8 mouse cellular contexts compared by ENCODE assay signal in genomic region chr2:157459736-157460135, GRCm38 (mm10). TPM values are rescaled to one million over a fixed set of nuclear protein-coding genes. Genes with fewer than 3 reads are reported as not detected.
DNase-seq lines count a peak whose midpoint lies in the region; ATAC-seq and TF ChIP-seq lines count a peak whose summit lies in the region.
"Had no signal": no experiment of that assay in that cellular context is flagged by ENCODE, and none has a peak within 500 bp of the region (broad histone marks: within the 10 kb centered on the region; RNA-seq: fewer than 3 reads in every experiment).

No protein-coding gene starts in this region.

- H3K27me3 ChIP-seq in liver, postnatal 0 days (ENCODE audit: insufficient read depth, low read length), result peaks cover 9% of the 10 kb centered on the region; the same call in 1 of the 2 replicates
- no peaks in the 10 kb centered on the region; the same call in 1 of the 2 replicates for H3K27me3 ChIP-seq in liver, embryonic 11.5 days (replicated peaks; ENCODE audit: control insufficient read depth, insufficient read depth, low read length)
- no peaks in the 10 kb centered on the region for H3K27me3 ChIP-seq in forebrain, embryonic 13.5 days
- H3K27me3 ChIP-seq in limb, embryonic 14.5 days (ENCODE audit: control insufficient read depth, insufficient read depth, low read length), result no peaks in the 10 kb centered on the region
- no peaks in the 10 kb centered on the region for H3K27me3 ChIP-seq in stomach, postnatal 0 days (ENCODE audit: control insufficient read depth, insufficient read depth, low read length)

- peak; percentile 31; the same call in 1 of the 2 replicates for TF ChIP-seq CTCF in liver, postnatal 0 days (IDR thresholded peaks at IDR 0.05; ENCODE audit: low read depth)
- TF ChIP-seq CTCF in stomach, postnatal 0 days (IDR thresholded peaks at IDR 0.05; ENCODE audit: low read depth), result peak; percentile 55
- TF ChIP-seq CTCF in gastrocnemius, adult 2 months (IDR thresholded peaks at IDR 0.05), result no peak; the same call in 1 of the 2 replicates

- H3K27ac ChIP-seq in liver, postnatal 0 days (ENCODE audit: low read depth), result no peak overlapping the region
- H3K27ac ChIP-seq in liver, embryonic 11.5 days (ENCODE audit: low read depth, low read length), result no peak overlapping the region
- peak overlapping the region; percentile 87 for H3K27ac ChIP-seq in forebrain, embryonic 13.5 days
- H3K27ac ChIP-seq in limb, embryonic 14.5 days (replicated peaks; ENCODE audit: low read depth, low read length), result 0 out of 2 replicates have a peak overlapping the region, but pooled peaks have one; percentile 38
- no peak overlapping the region for H3K27ac ChIP-seq in stomach, postnatal 0 days (replicated peaks)
- no peak overlapping the region for H3K27ac ChIP-seq in gastrocnemius, adult 2 months

- H3K36me3 ChIP-seq in liver, postnatal 0 days (replicated peaks; ENCODE audit: insufficient read depth, low read length), result no peaks in the 10 kb centered on the region
- H3K36me3 ChIP-seq in liver, embryonic 11.5 days (ENCODE audit: control insufficient read depth, insufficient read depth, low read length), result no peaks in the 10 kb centered on the region
- peaks cover 50% of the 10 kb centered on the region for H3K36me3 ChIP-seq in forebrain, embryonic 13.5 days (ENCODE audit: poor library complexity, severe bottlenecking)
- H3K36me3 ChIP-seq in limb, embryonic 14.5 days (ENCODE audit: control insufficient read depth, insufficient read depth, low read length), result peaks cover 67% of the 10 kb centered on the region
- H3K36me3 ChIP-seq in stomach, postnatal 0 days (ENCODE audit: control insufficient read depth, insufficient read depth, low read length), result peaks cover 18% of the 10 kb centered on the region
- H3K36me3 ChIP-seq: G1E had no signal

- no peak for ATAC-seq in liver, postnatal 0 days
- no peak for ATAC-seq in liver, embryonic 11.5 days (replicated peaks; ENCODE audit: low FRiP score)
- no peak for ATAC-seq in forebrain, embryonic 13.5 days
- ATAC-seq in limb, embryonic 14.5 days (ENCODE audit: low FRiP score, low read depth), result no peak
- ATAC-seq in stomach, postnatal 0 days (ENCODE audit: low FRiP score, low TSS enrichment), result no peak

- TF ChIP-seq EP300 in liver, postnatal 0 days (IDR thresholded peaks at IDR 0.05; ENCODE audit: low read depth), result no peak
- no peak for TF ChIP-seq EP300 in stomach, postnatal 0 days (optimal IDR thresholded peaks at IDR 0.05)

- no peaks in the 10 kb centered on the region for H3K9me3 ChIP-seq in liver, postnatal 0 days (ENCODE audit: low read length)
- H3K9me3 ChIP-seq in liver, embryonic 11.5 days (ENCODE audit: control insufficient read depth, low read length), result no peaks in the 10 kb centered on the region
- H3K9me3 ChIP-seq in forebrain, embryonic 13.5 days (replicated peaks), result no peaks in the 10 kb centered on the region
- H3K9me3 ChIP-seq in limb, embryonic 14.5 days (ENCODE audit: control insufficient read depth, low read length), result no peaks in the 10 kb centered on the region
- H3K9me3 ChIP-seq in stomach, postnatal 0 days (ENCODE audit: control insufficient read depth, low read length), result no peaks in the 10 kb centered on the region
- H3K9me3 ChIP-seq: G1E had no signal

- no peak overlapping the region for H3K4me2 ChIP-seq in liver, postnatal 0 days (ENCODE audit: low read depth, low read length)
- no peak overlapping the region for H3K4me2 ChIP-seq in liver, embryonic 11.5 days
- H3K4me2 ChIP-seq in forebrain, embryonic 13.5 days, result no peak overlapping the region
- no peak overlapping the region for H3K4me2 ChIP-seq in limb, embryonic 14.5 days (replicated peaks; ENCODE audit: low read depth, low read length, severe bottlenecking)
- H3K4me2 ChIP-seq in stomach, postnatal 0 days (replicated peaks; ENCODE audit: low read depth), result no peak overlapping the region

- intact Hi-C loops in gastrocnemius, adult 2 months (cut with DNase I), result loop anchor here (1.0 to 2.0 kb wide), 2 partner anchors 93 to 112 kb away; partner anchors contain the start of genes Blcap and Manbal

- no peak overlapping the region for H3K9ac ChIP-seq in liver, postnatal 0 days (replicated peaks)
- no peak overlapping the region for H3K9ac ChIP-seq in liver, embryonic 11.5 days (ENCODE audit: low read depth, low read length)
- H3K9ac ChIP-seq in forebrain, embryonic 13.5 days, result peak overlapping the region; percentile 47
- no peak overlapping the region for H3K9ac ChIP-seq in limb, embryonic 14.5 days (ENCODE audit: low read depth, low read length, severe bottlenecking)
- no peak overlapping the region; the same call in 1 of the 2 replicates for H3K9ac ChIP-seq in stomach, postnatal 0 days (ENCODE audit: low read length)

- peaks cover 10% of the 10 kb centered on the region; the same call in 1 of the 2 replicates for H3K4me1 ChIP-seq in liver, postnatal 0 days (ENCODE audit: insufficient read depth)
- H3K4me1 ChIP-seq in liver, embryonic 11.5 days (replicated peaks; ENCODE audit: control insufficient read depth, insufficient read depth, low read length), result peaks cover 35% of the 10 kb centered on the region
- H3K4me1 ChIP-seq in forebrain, embryonic 13.5 days, result peaks cover 78% of the 10 kb centered on the region
- H3K4me1 ChIP-seq in limb, embryonic 14.5 days (ENCODE audit: control insufficient read depth, insufficient read depth, low read length), result peaks cover 36% of the 10 kb centered on the region
- peaks cover 9% of the 10 kb centered on the region; the same call in 1 of the 2 replicates for H3K4me1 ChIP-seq in stomach, postnatal 0 days (replicated peaks; ENCODE audit: control insufficient read depth, insufficient read depth)

- no peak overlapping the region for H3K4me3 ChIP-seq in liver, postnatal 0 days (ENCODE audit: low read depth, low read length)
- H3K4me3 ChIP-seq in liver, embryonic 11.5 days (ENCODE audit: low read depth, low read length), result no peak overlapping the region
- no peak overlapping the region for H3K4me3 ChIP-seq in forebrain, embryonic 13.5 days
- H3K4me3 ChIP-seq in limb, embryonic 14.5 days (replicated peaks; ENCODE audit: low read length), result no peak overlapping the region
- H3K4me3 ChIP-seq in stomach, postnatal 0 days (ENCODE audit: low read depth, low read length), result no peak overlapping the region
- H3K4me3 ChIP-seq in gastrocnemius, adult 2 months, result no peak overlapping the region

- DNase-seq in liver, postnatal 0 days, result no peak
- DNase-seq in liver, embryonic 11.5 days (ENCODE audit: low spot score), result no peak
- DNase-seq in limb, embryonic 14.5 days (ENCODE audit: low spot score), result no peak
- DNase-seq in stomach, postnatal 0 days (ENCODE audit: low spot score), result no peak
- no peak for DNase-seq in gastrocnemius, adult 2 months
- DNase-seq in adrenal gland, postnatal 4 days (ENCODE audit: low spot score in 2 of 2), result no peak

- WGBS in liver, postnatal 0 days (ENCODE audit: insufficient replicate concordance), result 43% methylated on average over 4 of the region's 5 CpGs
- WGBS in liver, embryonic 11.5 days, result 30% methylated on average over 5 of the region's 5 CpGs
- WGBS in forebrain, embryonic 13.5 days, result 14% methylated on average over 4 of the region's 5 CpGs
- 44% methylated on average over 4 of the region's 5 CpGs for WGBS in limb, embryonic 14.5 days
- WGBS in stomach, postnatal 0 days, result 57% methylated on average over 5 of the region's 5 CpGs

- TF ChIP-seq POLR2A in limb, embryonic 14.5 days (IDR thresholded peaks at IDR 0.05; ENCODE audit: borderline replicate concordance, extremely low read depth, insufficient read depth, insufficient read length), result no peak

RNA-seq across cellular contexts. Expression of gene Src, which starts 41.5 kb away (rescaled TPM):
- polyA plus RNA-seq in liver, postnatal 0 days (2015; fragmentation: Nextera tagmentation; extraction: Ambion mirVana), result 1.6 and 1.8 TPM in 2 replicates
- polyA plus RNA-seq in liver, embryonic 11.5 days (2014; fragmentation: Nextera tagmentation; extraction: Ambion mirVana), result 4.4 and 4.8 TPM in 2 replicates
- 28.9 and 35.1 TPM in 2 replicates for polyA plus RNA-seq in forebrain, embryonic 13.5 days (2015; fragmentation: Nextera tagmentation; extraction: Ambion mirVana)
- polyA plus RNA-seq in limb, embryonic 14.5 days (2012; rRNA removed), result 43.6 and 56.3 TPM in 2 replicates
- 15.9 and 17.2 TPM in 2 replicates for polyA plus RNA-seq in limb, embryonic 14.5 days (2014; fragmentation: Nextera tagmentation; extraction: Ambion mirVana)
- 12.0 and 12.9 TPM in 2 replicates for polyA plus RNA-seq in stomach, postnatal 0 days (2015; fragmentation: Nextera tagmentation; extraction: Ambion mirVana)
- 1 to 10 TPM; 2.2 to 2.8 TPM for total RNA-seq in gastrocnemius, adult 2 months (2021)
- total RNA-seq in adrenal gland, postnatal 4 days (2021), result 10 to 100 TPM; 34.0 to 36.7 TPM

Comparison
In these comparisons a context has a peak if more than half of its experiments do, and no peak if none do; other contexts are left out.
1. H3K27ac ChIP-seq: peak in forebrain, embryonic 13.5 days (single experiment) and limb, embryonic 14.5 days (single experiment); none in liver, postnatal 0 days (single experiment), liver, embryonic 11.5 days (single experiment), stomach, postnatal 0 days (single experiment) and gastrocnemius, adult 2 months (single experiment).